Mouse (Mus musculus) MEL (cell line): ENCODE data around the gene Dse. TPM values are rescaled to one million over a fixed set of nuclear protein-coding genes. Genes with fewer than 3 reads are reported as not detected.

Source experiments
- DNase-seq: peaks from one replicate; pipeline ENCODE4 v3.0.0; 2011; ENCODE audit warnings: low read depth, low spot score
- H3K27ac ChIP-seq: 2 replicates; pipeline ENCODE4 v1.5.1; 2012; ENCODE audit warnings: low read depth, mild to moderate bottlenecking, control low read depth, low read length, moderate library complexity; ENCODE audit not compliant: control insufficient read depth
- H3K27me3 ChIP-seq, 2 experiments: fragments of 150-350 bp in 1 of 2; sonication (generic) in 1 of 2; 2 replicates each; pipeline ENCODE4 v1.6.1; 2012; ENCODE audit warnings: low read length in 2 of 2, mild to moderate bottlenecking in 2 of 2, improper control_type of control experiment in 1 of 2, moderate library complexity in 1 of 2; ENCODE audit not compliant: insufficient read depth in 2 of 2, control insufficient read depth in 1 of 2
- H3K36me3 ChIP-seq, 2 experiments: 2 replicates each; pipeline ENCODE4 v1.6.1; 2012 to 2014; ENCODE audit warnings: low read length in 2 of 2, improper control_type of control experiment in 1 of 2, inconsistent platforms in 1 of 2, mild to moderate bottlenecking in 1 of 2; ENCODE audit not compliant: insufficient read depth in 2 of 2, control insufficient read depth in 1 of 2
- H3K4me1 ChIP-seq, 2 experiments: fragments of 150-350 bp in 1 of 2; sonication (generic) in 1 of 2; 2 replicates each; pipeline ENCODE4 v1.6.1; 2012; ENCODE audit warnings: low read length in 2 of 2, improper control_type of control experiment in 1 of 2, mild to moderate bottlenecking in 1 of 2; ENCODE audit not compliant: insufficient read depth in 2 of 2, control insufficient read depth in 1 of 2
- H3K4me3 ChIP-seq, 2 experiments: fragments of 150-350 bp in 1 of 2; sonication (generic) in 1 of 2; 2 replicates each; pipeline ENCODE4 v1.5.1; 2012; ENCODE audit warnings: low read depth in 2 of 2, low read length in 2 of 2, mild to moderate bottlenecking in 2 of 2, moderate library complexity in 2 of 2, control low read depth in 1 of 2, improper control_type of control experiment in 1 of 2; ENCODE audit not compliant: control insufficient read depth in 1 of 2, insufficient read depth in 1 of 2
- H3K79me2 ChIP-seq: 2 replicates; pipeline ENCODE4 v1.6.1; 2012; ENCODE audit warnings: mild to moderate bottlenecking, low read length, moderate library complexity; ENCODE audit not compliant: control insufficient read depth, poor library complexity, insufficient read depth
- H3K9ac ChIP-seq: 2 replicates; pipeline ENCODE4 v1.6.1; 2012; ENCODE audit warnings: low read depth, mild to moderate bottlenecking, control low read depth, low read length, moderate library complexity; ENCODE audit not compliant: control insufficient read depth, poor library complexity, severe bottlenecking
- H3K9me3 ChIP-seq: fragments of 150-350 bp; sonication (generic); replicated peaks from 2 replicates; pipeline ENCODE4 v1.6.1; 2012; ENCODE audit warnings: mild to moderate bottlenecking, low read length, improper control_type of control experiment, moderate library complexity; ENCODE audit not compliant: insufficient read depth
- CHD1 ChIP-seq: IDR thresholded peaks from 2 replicates; pipeline ENCODE4 v1.6.1; 2012; ENCODE audit warnings: low read depth, mild to moderate bottlenecking, inconsistent platforms, low read length, improper control_type of control experiment
- CHD2 ChIP-seq: IDR thresholded peaks from 2 replicates; pipeline ENCODE4 v1.6.1; 2011; ENCODE audit warnings: low read length, improper control_type of control experiment
- CTCF ChIP-seq, 3 experiments: IDR thresholded peaks in 2 of 3; conservative IDR thresholded peaks in 1 of 3; 2 replicates each; pipeline ENCODE4 v1.5.1; 2011 to 2012; ENCODE audit warnings: low read length in 3 of 3, low read depth in 2 of 3, mild to moderate bottlenecking in 2 of 3, improper control_type of control experiment in 1 of 3, inconsistent platforms in 1 of 3, mixed read lengths in 1 of 3, moderate library complexity in 1 of 3; ENCODE audit not compliant: control insufficient read depth in 1 of 3, insufficient read depth in 1 of 3, poor library complexity in 1 of 3, severe bottlenecking in 1 of 3
- ELF1 ChIP-seq: IDR thresholded peaks from 2 replicates; pipeline ENCODE4 v1.6.1; 2014; ENCODE audit warnings: low read depth, mild to moderate bottlenecking, inconsistent platforms, low read length, improper control_type of control experiment, moderate library complexity
- EP300 ChIP-seq, 2 experiments: IDR thresholded peaks; 2 replicates each; pipeline ENCODE4 v1.6.1; 2011; ENCODE audit warnings: improper control_type of control experiment in 2 of 2, low read length in 2 of 2, low read depth in 1 of 2, mild to moderate bottlenecking in 1 of 2
- GABPA ChIP-seq: IDR thresholded peaks from 2 replicates; pipeline ENCODE4 v1.6.1; 2012; ENCODE audit warnings: low read depth, mild to moderate bottlenecking, inconsistent platforms, low read length, improper control_type of control experiment, moderate library complexity
- GATA1 ChIP-seq: IDR thresholded peaks from 2 replicates; pipeline ENCODE4 v1.6.1; 2011; ENCODE audit warnings: low read depth, low read length, improper control_type of control experiment
- HCFC1 ChIP-seq: IDR thresholded peaks from 2 replicates; pipeline ENCODE4 v1.6.1; 2012; ENCODE audit warnings: low read depth, mild to moderate bottlenecking, inconsistent platforms, low read length, improper control_type of control experiment, moderate library complexity
- MAFK ChIP-seq: IDR thresholded peaks from 2 replicates; pipeline ENCODE4 v1.6.1; 2011; ENCODE audit warnings: low read depth, mild to moderate bottlenecking, low read length, improper control_type of control experiment, borderline replicate concordance
- MAX ChIP-seq: IDR thresholded peaks from 2 replicates; pipeline ENCODE4 v1.6.1; 2011; ENCODE audit warnings: low read length, improper control_type of control experiment
- MEF2A ChIP-seq: IDR thresholded peaks from 2 replicates; pipeline ENCODE4 v1.6.1; 2014; ENCODE audit warnings: low read depth, mild to moderate bottlenecking, inconsistent platforms, low read length, improper control_type of control experiment; ENCODE audit not compliant: poor library complexity, insufficient replicate concordance, severe bottlenecking; ENCODE audit errors: extremely low read depth
- MXI1 ChIP-seq: IDR thresholded peaks from 2 replicates; pipeline ENCODE4 v1.6.1; 2011; ENCODE audit warnings: mild to moderate bottlenecking, low read depth, low read length, improper control_type of control experiment
- MYC ChIP-seq: IDR thresholded peaks from 2 replicates; pipeline ENCODE4 v1.6.1; 2011; ENCODE audit warnings: low read depth, mild to moderate bottlenecking, low read length, improper control_type of control experiment, moderate library complexity
- NRF1 ChIP-seq: IDR thresholded peaks from 2 replicates; pipeline ENCODE4 v1.6.1; 2014; ENCODE audit warnings: low read depth, mild to moderate bottlenecking, inconsistent platforms, low read length, improper control_type of control experiment, moderate library complexity; ENCODE audit not compliant: poor library complexity, insufficient read depth, severe bottlenecking
- POLR2A ChIP-seq, 2 experiments: IDR thresholded peaks; 2 replicates each; pipeline ENCODE4 v1.6.1; 2011 to 2012; ENCODE audit warnings: low read length in 2 of 2, mild to moderate bottlenecking in 2 of 2, control low read depth in 1 of 2, improper control_type of control experiment in 1 of 2, low read depth in 1 of 2, moderate library complexity in 1 of 2; ENCODE audit not compliant: control insufficient read depth in 1 of 2, insufficient read depth in 1 of 2, poor library complexity in 1 of 2
- POLR2AphosphoS2 ChIP-seq: IDR thresholded peaks from 2 replicates; pipeline ENCODE4 v1.6.1; 2011; ENCODE audit warnings: low read length, improper control_type of control experiment
- RCOR1 ChIP-seq: IDR thresholded peaks from 2 replicates; pipeline ENCODE4 v1.6.1; 2012; ENCODE audit warnings: low read depth, mild to moderate bottlenecking, inconsistent platforms, low read length, improper control_type of control experiment
- SMC3 ChIP-seq: IDR thresholded peaks from 2 replicates; pipeline ENCODE4 v1.6.1; 2011; ENCODE audit warnings: low read depth, low read length, improper control_type of control experiment
- TAL1 ChIP-seq: IDR thresholded peaks from 2 replicates; pipeline ENCODE4 v1.6.1; 2012; ENCODE audit warnings: mild to moderate bottlenecking, inconsistent platforms, low read length, moderate library complexity, mixed read lengths
- TCF12 ChIP-seq: IDR thresholded peaks from 2 replicates; pipeline ENCODE4 v1.6.1; 2014; ENCODE audit warnings: low read depth, mild to moderate bottlenecking, inconsistent platforms, low read length, improper control_type of control experiment, moderate library complexity
- ZC3H11A ChIP-seq: IDR thresholded peaks from 2 replicates; pipeline ENCODE4 v1.6.1; 2012; ENCODE audit warnings: low read depth, mild to moderate bottlenecking, inconsistent platforms, low read length, improper control_type of control experiment
- ZKSCAN1 ChIP-seq: IDR thresholded peaks from 2 replicates; pipeline ENCODE4 v1.6.1; 2012; ENCODE audit warnings: low read depth, mild to moderate bottlenecking, inconsistent platforms, low read length, improper control_type of control experiment, moderate library complexity
- ZMIZ1 ChIP-seq: IDR thresholded peaks from 2 replicates; pipeline ENCODE4 v1.6.1; 2012; ENCODE audit warnings: low read depth, mild to moderate bottlenecking, inconsistent platforms, low read length, improper control_type of control experiment, moderate library complexity
- ZNF384 ChIP-seq: IDR thresholded peaks from 2 replicates; pipeline ENCODE4 v1.6.1; 2012; ENCODE audit warnings: low read depth, mild to moderate bottlenecking, inconsistent platforms, low read length, improper control_type of control experiment
- polyA plus RNA-seq, 2 experiments: library from polyadenylated mRNA; stranded (reverse) in 1 of 2; unstranded in 1 of 2; fragments of >175 nt in 1 of 2; fragments of >200 nt in 1 of 2; gene quantifications; 2 replicates each; pipeline versions ENCODE4 v1.2.1 to v1.2.4; 2012; ENCODE audit warnings: low replicate concordance in 2 of 2, low read depth in 1 of 2; ENCODE audit not compliant: insufficient read length in 2 of 2, insufficient read depth in 1 of 2, missing spikeins in 1 of 2
- total RNA-seq: library from RNA; depleted of rRNA; stranded (reverse); fragments of 300-350 nt; gene quantifications from 2 replicates; pipeline ENCODE4 v1.2.3, GENCODE M21; 2012

Gene Dse
- total and polyA plus RNA-seq, 3 experiments = not detected

DNA sequence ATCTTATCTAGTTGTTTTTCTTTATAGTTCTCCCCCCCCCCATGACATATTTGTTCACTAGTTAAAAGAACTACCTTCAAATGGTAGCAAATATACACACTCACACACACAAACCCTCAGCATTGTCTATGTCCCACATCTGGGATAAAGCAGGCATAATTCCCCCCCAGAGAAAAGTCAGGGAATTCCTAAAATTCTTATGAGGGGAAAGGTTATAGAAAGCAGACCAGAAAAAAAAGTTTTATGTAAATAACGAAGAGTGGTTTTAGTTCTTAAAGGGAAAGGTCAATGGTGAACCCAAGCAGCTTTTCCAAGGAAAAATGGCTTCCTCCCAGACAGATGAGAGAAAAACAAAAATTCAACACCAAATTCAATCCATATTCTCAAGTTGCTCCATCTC is 22.6 kb downstream of the Dse start:
- no peak for DNase-seq
- H3K79me2 ChIP-seq = no peaks in the 10 kb centered on the region
- no peak overlapping the region for H3K27ac ChIP-seq
- H3K36me3 ChIP-seq = no peaks in the 10 kb centered on the region
- H3K9me3 ChIP-seq = no peaks in the 10 kb centered on the region
- TF ChIP-seq MAX = no peak
- TF ChIP-seq ZMIZ1 = no peak
- TF ChIP-seq CTCF (IDR thresholded peaks at IDR 0.05 in 2 of 3, conservative IDR thresholded peaks at IDR 0.05 in 1 of 3; ENCODE audit: control insufficient read depth in 1 of 3, insufficient read depth in 1 of 3, low read depth in 2 of 3, low read length in 3 of 3, poor library complexity in 1 of 3, severe bottlenecking in 1 of 3) = no peak
- no peak for TF ChIP-seq TAL1
- no peak for TF ChIP-seq HCFC1
- TF ChIP-seq GATA1 = no peak
- no peak for TF ChIP-seq CHD2
- TF ChIP-seq TCF12 = no peak
- TF ChIP-seq ZC3H11A = no peak
- TF ChIP-seq GABPA = no peak
- no peak for TF ChIP-seq ELF1
- no peak for TF ChIP-seq POLR2A (IDR thresholded peaks at IDR 0.05; ENCODE audit: control insufficient read depth in 1 of 2, insufficient read depth in 1 of 2, low read depth in 1 of 2, low read length in 2 of 2, poor library complexity in 1 of 2)
- no peaks in the 10 kb centered on the region for H3K27me3 ChIP-seq
- no peak overlapping the region for H3K4me3 ChIP-seq
- no peak overlapping the region for H3K9ac ChIP-seq
- H3K4me1 ChIP-seq = no peaks in the 10 kb centered on the region

DNA sequence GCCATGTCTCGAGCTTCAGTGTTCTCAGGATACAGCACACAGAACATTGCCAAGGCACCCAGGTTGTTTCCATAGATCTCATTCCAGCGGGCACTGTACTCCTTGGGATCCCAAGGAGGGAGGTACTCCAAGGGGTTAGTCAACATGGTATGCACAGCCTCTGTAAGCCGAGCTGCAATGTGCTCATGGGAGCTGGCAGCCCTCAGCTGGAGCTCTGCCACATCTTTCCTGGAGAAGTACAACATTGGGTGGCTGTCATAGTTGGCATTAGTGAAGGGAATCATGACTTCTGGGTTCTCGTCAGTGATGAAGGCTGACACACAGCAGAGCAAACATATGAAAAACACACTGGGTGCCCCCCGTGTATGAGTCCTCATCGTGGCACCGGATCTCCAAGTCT is 23.8 kb downstream of the Dse start:
- no peak for DNase-seq

DNA sequence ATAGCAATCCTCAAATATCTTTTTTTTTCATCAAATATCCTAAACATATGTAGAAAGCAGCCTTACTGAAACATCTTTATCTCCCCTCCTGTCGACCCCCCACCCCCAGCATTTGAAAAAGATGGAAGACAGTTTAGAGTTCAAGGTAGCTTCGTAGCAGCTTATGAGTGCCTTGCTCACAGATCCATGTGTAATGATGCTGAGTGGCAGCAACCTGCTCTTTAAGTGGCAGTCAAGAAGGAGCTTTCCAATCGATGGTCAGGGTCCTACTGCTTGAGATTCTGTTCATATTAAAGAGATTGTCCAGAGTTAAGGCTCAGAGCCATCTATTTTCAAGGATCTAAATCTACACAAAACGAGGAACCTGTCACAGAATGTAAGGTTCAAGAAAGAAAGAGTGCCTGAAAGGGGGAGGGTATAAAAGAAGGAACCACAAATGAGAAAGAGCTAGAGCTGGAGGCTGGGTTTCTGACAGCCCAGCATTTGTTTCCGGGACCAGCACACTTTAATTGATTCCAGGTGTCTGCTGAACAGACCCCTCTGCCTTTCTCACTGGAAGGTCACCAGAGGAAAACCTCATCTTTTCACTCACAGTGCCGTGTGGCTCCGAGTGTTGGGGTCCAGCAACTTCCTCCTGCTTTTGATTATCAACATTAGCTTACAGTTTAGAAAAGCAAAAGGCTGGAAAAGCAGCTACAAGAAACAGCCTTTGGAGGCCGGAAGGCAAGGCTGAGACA is 31.5 kb downstream of the Dse start:
- no peaks in the 10 kb centered on the region for H3K36me3 ChIP-seq
- DNase-seq = no peak
- H3K4me1 ChIP-seq = no peaks in the 10 kb centered on the region
- no peak for TF ChIP-seq EP300 (IDR thresholded peaks at IDR 0.05; ENCODE audit: low read depth in 1 of 2, low read length in 2 of 2)
- TF ChIP-seq ZKSCAN1 = no peak
- no peak for TF ChIP-seq NRF1
- TF ChIP-seq CTCF (IDR thresholded peaks at IDR 0.05 in 2 of 3, conservative IDR thresholded peaks at IDR 0.05 in 1 of 3; ENCODE audit: control insufficient read depth in 1 of 3, insufficient read depth in 1 of 3, low read depth in 2 of 3, low read length in 3 of 3, poor library complexity in 1 of 3, severe bottlenecking in 1 of 3) = no peak
- TF ChIP-seq MXI1 = no peak
- no peak for TF ChIP-seq SMC3
- no peak for TF ChIP-seq GATA1
- TF ChIP-seq ELF1 = no peak
- no peak for TF ChIP-seq MEF2A
- TF ChIP-seq MYC = no peak
- no peak for TF ChIP-seq TAL1
- no peak for TF ChIP-seq MAFK
- no peak for TF ChIP-seq CHD1
- TF ChIP-seq ZNF384 = no peak
- H3K4me3 ChIP-seq = no peak overlapping the region
- H3K79me2 ChIP-seq = no peaks in the 10 kb centered on the region
- H3K27me3 ChIP-seq = no peaks in the 10 kb centered on the region
- H3K27ac ChIP-seq = no peak overlapping the region
- H3K9me3 ChIP-seq = no peaks in the 10 kb centered on the region
- H3K9ac ChIP-seq = no peak overlapping the region

More for the DNA sequence above, 23.8 kb downstream of the Dse start:
- H3K79me2 ChIP-seq = no peaks in the 10 kb centered on the region
- H3K9me3 ChIP-seq = no peaks in the 10 kb centered on the region
- H3K27me3 ChIP-seq = no peaks in the 10 kb centered on the region
- no peaks in the 10 kb centered on the region for H3K4me1 ChIP-seq
- no peaks in the 10 kb centered on the region for H3K36me3 ChIP-seq
- H3K27ac ChIP-seq = no peak overlapping the region
- TF ChIP-seq POLR2AphosphoS2 = no peak
- TF ChIP-seq TAL1 = no peak
- no peak for TF ChIP-seq POLR2A (IDR thresholded peaks at IDR 0.05; ENCODE audit: control insufficient read depth in 1 of 2, insufficient read depth in 1 of 2, low read depth in 1 of 2, low read length in 2 of 2, poor library complexity in 1 of 2)
- TF ChIP-seq CHD2 = no peak
- no peak for TF ChIP-seq ELF1
- no peak for TF ChIP-seq ZNF384
- no peak for TF ChIP-seq GATA1
- no peak for TF ChIP-seq MAX
- TF ChIP-seq RCOR1 = no peak
- TF ChIP-seq, all 39 proteins: peak for 0
- Histone ChIP-seq H3K9ac (no peak overlapping the region), H3K4me3 (no peak overlapping the region)
